Mouse (Mus musculus): ENCODE data around the gene Smpdl3b. TPM values are rescaled to one million over a fixed set of nuclear protein-coding genes. Genes with fewer than 3 reads are reported as not detected.

The Smpdl3b gene
- 2.4 and 3.2 TPM in 2 replicates for polyA plus RNA-seq (2021; fragmentation: Nextera tagmentation)
- long read RNA-seq, experiment 1, transcript Smpdl3b-201 (8 exons, 2,006 nt): major isoform, 8 of 15 reads
- long read RNA-seq, experiment 1, partial matches to known transcripts: 0 of 15 reads
- long read RNA-seq, experiment 1, other reads (novel, unspliced or antisense): 7 of 15 reads
- long read RNA-seq, experiment 2, partial matches to known transcripts: 2 of 3 reads
- long read RNA-seq, experiment 2, other reads (novel, unspliced or antisense): 0 of 3 reads

DNA sequence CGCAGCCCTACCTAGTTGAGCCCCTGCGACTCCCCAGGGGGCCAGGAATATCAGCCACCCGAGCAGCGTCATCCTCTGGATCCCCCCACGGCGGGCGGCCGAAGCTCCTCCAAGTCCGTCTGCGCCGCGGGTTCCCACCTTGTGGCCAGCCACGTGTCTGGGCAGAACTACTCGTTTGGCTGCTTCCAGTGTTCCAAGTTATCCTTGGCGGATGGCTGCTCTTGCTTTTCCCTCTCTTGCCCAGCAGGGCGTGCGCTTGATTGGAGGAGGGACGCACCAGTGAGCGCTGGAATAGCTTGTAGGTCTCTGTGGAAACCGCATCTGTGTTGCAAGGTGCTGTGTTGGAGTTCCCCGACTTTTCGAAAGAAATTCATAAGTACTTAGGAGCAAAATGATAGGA, at the start of gene Smpdl3b:
Gene Smpdl3b, minus strand, starts transcription at position 279 of the 400 bp plus-strand sequence.

DNA sequence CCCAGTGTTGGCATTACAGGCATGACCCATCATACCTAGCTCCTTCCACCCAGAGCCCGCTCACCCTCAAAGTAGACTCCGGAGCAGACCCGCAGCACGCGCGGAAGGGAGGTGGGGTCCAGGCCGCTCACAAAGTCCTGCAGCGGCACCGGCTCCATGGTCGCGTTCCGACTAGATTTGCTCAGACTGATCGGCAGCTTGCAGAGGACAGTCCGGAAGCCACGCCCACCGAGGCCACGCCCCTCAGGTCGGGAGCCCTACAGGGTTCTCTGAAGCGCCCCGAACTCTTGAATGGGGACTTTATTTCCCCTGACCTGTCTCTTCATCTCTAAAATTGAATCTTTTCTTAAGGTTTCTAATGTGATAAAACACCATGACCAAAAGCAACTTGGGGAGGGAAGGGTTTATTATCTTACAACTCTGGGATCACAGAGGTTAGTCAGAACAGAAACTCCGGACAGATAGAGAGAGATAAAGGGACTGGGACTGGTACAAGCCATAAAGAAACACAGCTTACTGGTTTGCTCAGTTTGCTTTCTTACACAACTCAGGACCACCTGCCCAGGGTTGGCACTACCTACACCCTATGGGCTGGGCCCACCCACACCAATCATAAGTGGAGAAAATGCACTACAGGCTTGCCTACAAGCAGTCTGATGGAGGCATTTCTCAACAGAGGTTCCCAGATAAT, 39.3 kb upstream of the Smpdl3b start, which contains the start of gene Themis2:
Gene Themis2, minus strand, starts transcription at position 192 of the 691 bp plus-strand sequence.

DNA sequence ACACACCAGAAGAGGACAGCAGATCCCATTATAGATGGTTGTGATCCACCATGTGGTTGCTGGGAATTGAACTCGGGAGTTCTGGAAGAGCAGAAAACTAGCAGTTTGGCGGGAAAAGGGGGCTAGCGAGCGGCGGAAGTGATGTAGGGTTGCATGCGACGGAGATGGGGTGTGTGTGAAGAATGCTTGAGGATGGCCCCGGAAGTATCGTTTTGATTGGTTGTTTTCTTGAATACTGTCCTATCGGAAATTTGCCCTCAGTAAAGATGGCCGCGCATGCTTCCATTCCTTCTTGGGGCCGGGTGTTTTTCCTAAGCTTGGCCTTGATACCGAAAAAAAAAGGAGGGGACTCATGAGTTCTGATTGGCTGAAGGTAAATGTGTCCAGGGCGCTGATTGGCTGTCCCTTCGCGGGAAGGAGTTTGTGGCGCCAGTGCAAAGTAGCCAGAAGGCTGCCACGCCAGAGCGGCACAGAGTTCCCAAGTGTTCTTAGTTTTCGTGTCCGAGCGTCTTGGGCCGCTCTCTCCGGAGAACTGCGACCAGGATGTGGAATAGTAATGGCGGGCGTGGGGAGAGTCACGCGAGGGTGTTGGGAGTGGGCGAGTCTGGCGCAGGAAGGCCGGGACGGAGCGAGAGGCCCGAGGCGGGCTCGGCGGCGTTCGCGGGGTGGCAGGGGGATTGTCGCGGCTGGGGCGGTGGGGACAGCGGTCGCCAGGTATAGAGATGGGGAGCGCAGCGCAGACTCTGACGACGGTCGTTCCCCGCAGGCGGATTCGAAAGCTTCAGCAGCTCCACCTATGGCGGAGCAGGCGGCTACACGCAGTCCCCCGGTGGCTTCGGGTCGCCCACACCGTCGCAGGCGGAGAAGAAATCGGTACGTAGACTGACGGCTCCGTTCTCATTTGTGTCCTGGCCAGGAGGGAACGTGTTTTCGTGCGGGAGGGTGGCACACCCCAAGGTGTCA, 11.1 kb upstream of the Smpdl3b start, which contains the start of gene Rpa2:
Gene Rpa2, plus strand, starts transcription at position 419 of the 963 bp plus-strand sequence.

DNA sequence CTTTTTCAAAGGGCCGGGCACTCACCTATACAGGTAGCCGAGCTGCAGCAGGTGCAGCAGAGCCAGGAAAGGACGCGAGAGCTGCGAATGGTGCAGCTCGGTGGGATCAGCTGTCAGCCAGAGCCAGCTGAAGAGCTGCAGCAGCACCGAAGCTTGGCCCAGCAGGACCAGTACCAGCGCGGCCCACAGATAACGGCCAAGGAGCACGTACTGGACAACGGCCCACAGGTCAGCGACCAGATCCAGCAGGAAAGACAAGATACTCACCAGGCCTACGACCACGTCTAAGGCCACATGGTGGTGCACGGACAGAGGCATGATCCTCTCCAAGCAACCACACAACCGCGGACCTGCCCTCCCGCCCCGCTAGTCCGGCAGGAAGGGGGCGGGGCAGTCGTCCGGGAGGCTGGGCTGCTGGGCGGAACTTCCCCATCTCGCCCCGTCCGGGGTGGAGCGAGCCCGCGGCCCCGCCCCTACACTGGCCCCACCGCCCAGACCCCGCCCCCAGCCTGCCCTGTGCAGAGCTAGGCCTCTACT, 24.8 kb downstream of the Smpdl3b start, which contains the start of gene Xkr8:
Gene Xkr8, minus strand, starts transcription at position 399 of the 537 bp plus-strand sequence.

Other genes starting within 250 kb of the Smpdl3b start
- 6.4 and 6.9 TPM in 2 replicates for gene Sesn2, start 246.8 kb downstream of the Smpdl3b start, polyA plus RNA-seq (2021; fragmentation: Nextera tagmentation)
- gene Atpif1, start 223.6 kb downstream of the Smpdl3b start, polyA plus RNA-seq (2021; fragmentation: Nextera tagmentation): 1,769 and 1,771 TPM in 2 replicates
- gene Dnajc8, start 221.7 kb downstream of the Smpdl3b start, polyA plus RNA-seq (2021; fragmentation: Nextera tagmentation): 105 and 106 TPM in 2 replicates
- gene Ptafr, start 193.2 kb downstream of the Smpdl3b start, polyA plus RNA-seq (2021; fragmentation: Nextera tagmentation): 3.0 and 3.7 TPM in 2 replicates
- 17.1 and 25.1 TPM in 2 replicates for gene Eya3, start 118.3 kb downstream of the Smpdl3b start, polyA plus RNA-seq (2021; fragmentation: Nextera tagmentation)
- 2.5 and 2.8 TPM in 2 replicates for gene Xkr8, start 24.7 kb downstream of the Smpdl3b start, polyA plus RNA-seq (2021; fragmentation: Nextera tagmentation)
- 16.0 and 19.3 TPM in 2 replicates for gene Rpa2, start 11.1 kb upstream of the Smpdl3b start, polyA plus RNA-seq (2021; fragmentation: Nextera tagmentation)
- 0.45 and 0.71 TPM in 2 replicates for gene Themis2, start 39.1 kb upstream of the Smpdl3b start, polyA plus RNA-seq (2021; fragmentation: Nextera tagmentation)
- gene Ppp1r8, start 85.9 kb upstream of the Smpdl3b start, polyA plus RNA-seq (2021; fragmentation: Nextera tagmentation): 8.9 and 11.0 TPM in 2 replicates
- 83.5 and 102 TPM in 2 replicates for gene Stx12, start 127.3 kb upstream of the Smpdl3b start, polyA plus RNA-seq (2021; fragmentation: Nextera tagmentation)
- gene Fam76a, start 165.3 kb upstream of the Smpdl3b start, polyA plus RNA-seq (2021; fragmentation: Nextera tagmentation): 34.3 and 41.1 TPM in 2 replicates
- gene Fgr, start 216.8 kb upstream of the Smpdl3b start, polyA plus RNA-seq (2021; fragmentation: Nextera tagmentation): 0.05 TPM in 1 of 2 replicates, not detected in the other

All from left cerebral cortex, adult 6 months (tissue).